Mouse (Mus musculus) bone marrow, adult 2 months (tissue): ENCODE measurements around the gene Wbp11.

Source experiments
- CTCF ChIP-seq: fragments of 200-500 bp; IDR thresholded peaks from 2 replicates; pipeline ENCODE4 v1.5.1; 2011; ENCODE audit warnings: low read length, control low read depth; ENCODE audit not compliant: control insufficient read depth, insufficient read depth
- POLR2A ChIP-seq: fragments of 200-500 bp; IDR thresholded peaks from 2 replicates; pipeline ENCODE4 v1.6.1; 2011; ENCODE audit warnings: low read depth, mild to moderate bottlenecking, control low read depth, low read length, borderline replicate concordance; ENCODE audit not compliant: control insufficient read depth

- TF ChIP-seq CTCF: no peak
- TF ChIP-seq POLR2A: no peak
Measured at GRCm38 (mm10) chr6:136848971-136849370, 20.9 kb upstream of the Wbp11 start.
